Mouse (Mus musculus): ENCODE data around the gene Ing1. TPM values are rescaled to one million over a fixed set of nuclear protein-coding genes. Genes with fewer than 3 reads are reported as not detected.

The Ing1 gene
- total and polyA plus RNA-seq, 3 experiments: 9.6 to 26.9 (median 19.9) TPM

GRCm38 (mm10) chr8:11552390-11552789 is 3.0 kb upstream of the Ing1 start:
- intact Hi-C loops (cut with DNase I): loop anchor here (5.0 to 10.0 kb wide), 3 partner anchors 55 to 222 kb away; partner anchors contain the start of genes 1700016D06Rik and Naxd
- H3K9ac ChIP-seq (ENCODE audit: low read depth, low read length): no peak overlapping the region
- no peaks in the 10 kb centered on the region for H3K36me3 ChIP-seq (ENCODE audit: control insufficient read depth, insufficient read depth, low read length)
- no peaks in the 10 kb centered on the region for H3K27me3 ChIP-seq (ENCODE audit: control insufficient read depth, insufficient read depth, low read length)
- peaks cover 3% of the 10 kb centered on the region for H3K4me1 ChIP-seq (ENCODE audit: control insufficient read depth, insufficient read depth, low read length)
- H3K79me2 ChIP-seq (replicated peaks; ENCODE audit: control insufficient read depth, insufficient read depth, low read length): no peaks in the 10 kb centered on the region
- DNase-seq: no peak
- TF ChIP-seq POLR2A (IDR thresholded peaks at IDR 0.05; ENCODE audit: insufficient read depth, low read depth, low read length) (no peak), CTCF (IDR thresholded peaks at IDR 0.05) (no peak), EP300 (IDR thresholded peaks at IDR 0.05; ENCODE audit: insufficient read depth, low read depth, low read length) (no peak)
- no peak overlapping the region for H3K4me3 ChIP-seq
- WGBS: 68% methylated on average over 10 of the region's 10 CpGs
- no peak overlapping the region for H3K27ac ChIP-seq

GRCm38 (mm10) chr8:11555720-11556591 is 585 bp downstream of the Ing1 start:
- Histone ChIP-seq H3K79me2 (replicated peaks; ENCODE audit: control insufficient read depth, insufficient read depth, low read length) (peaks cover 3% of the 10 kb centered on the region; the same call in 1 of the 2 replicates), H3K27ac (peak overlapping the region; percentile 98), H3K4me3 (peak overlapping the region; percentile 77), H3K4me1 (ENCODE audit: control insufficient read depth, insufficient read depth, low read length) (peaks cover 3% of the 10 kb centered on the region; the same call in 1 of the 2 replicates), H3K27me3 (ENCODE audit: control insufficient read depth, insufficient read depth, low read length) (no peaks in the 10 kb centered on the region), H3K36me3 (ENCODE audit: control insufficient read depth, insufficient read depth, low read length) (no peaks in the 10 kb centered on the region), H3K9ac (ENCODE audit: low read depth, low read length) (peak overlapping the region; percentile 84)
- TF ChIP-seq POLR2A (IDR thresholded peaks at IDR 0.05; ENCODE audit: insufficient read depth, low read depth, low read length) (peak; percentile 98), EP300 (IDR thresholded peaks at IDR 0.05; ENCODE audit: insufficient read depth, low read depth, low read length) (no peak)
- WGBS: under 1% methylated on average over 103 of the region's 103 CpGs
- DNase-seq: peak; percentile 97 to 99
- intact Hi-C loops (cut with DNase I): loop anchor here (2.0 to 10.0 kb wide), 2 partner anchors 79 to 219 kb away; partner anchors contain the start of gene Ankrd10

- Histone ChIP-seq H3K9ac (ENCODE audit: low read depth, low read length) (peak overlapping the region; percentile 84), H3K4me3 (peak overlapping the region; percentile 77), H3K79me2 (replicated peaks; ENCODE audit: control insufficient read depth, insufficient read depth, low read length) (peaks cover 6% of the 10 kb centered on the region), H3K27ac (peak overlapping the region; percentile 98), H3K36me3 (ENCODE audit: control insufficient read depth, insufficient read depth, low read length) (no peaks in the 10 kb centered on the region), H3K4me1 (ENCODE audit: control insufficient read depth, insufficient read depth, low read length) (peaks cover 3% of the 10 kb centered on the region; the same call in 1 of the 2 replicates), H3K27me3 (ENCODE audit: control insufficient read depth, insufficient read depth, low read length) (no peaks in the 10 kb centered on the region)
- TF ChIP-seq POLR2A (IDR thresholded peaks at IDR 0.05; ENCODE audit: insufficient read depth, low read depth, low read length) (0 out of 2 replicates have a peak, but pooled peaks have one; percentile 29), CTCF (IDR thresholded peaks at IDR 0.05) (no peak), EP300 (IDR thresholded peaks at IDR 0.05; ENCODE audit: insufficient read depth, low read depth, low read length) (no peak)
- intact Hi-C loops (cut with DNase I): loop anchor here (2.0 to 10.0 kb wide), 2 partner anchors 78 to 218 kb away; partner anchors contain the start of gene Ankrd10
- WGBS: under 1% methylated on average over 82 of the region's 85 CpGs
- peak; percentile 61 to 76 for DNase-seq
These were observed 1.5 kb downstream of the Ing1 start for GRCm38 (mm10) chr8:11556691-11557423.

GRCm38 (mm10) chr8:11557424-11557767 is 2.0 kb downstream of the Ing1 start:
- Histone ChIP-seq H3K4me1 (ENCODE audit: control insufficient read depth, insufficient read depth, low read length) (peaks cover 3% of the 10 kb centered on the region; the same call in 1 of the 2 replicates), H3K4me3 (peak overlapping the region; percentile 77), H3K9ac (ENCODE audit: low read depth, low read length) (peak overlapping the region; percentile 84), H3K27ac (peak overlapping the region; percentile 98), H3K36me3 (ENCODE audit: control insufficient read depth, insufficient read depth, low read length) (no peaks in the 10 kb centered on the region), H3K79me2 (replicated peaks; ENCODE audit: control insufficient read depth, insufficient read depth, low read length) (peaks cover 6% of the 10 kb centered on the region), H3K27me3 (ENCODE audit: control insufficient read depth, insufficient read depth, low read length) (no peaks in the 10 kb centered on the region)
- intact Hi-C loops (cut with DNase I): loop anchor here (2.0 to 10.0 kb wide), 2 partner anchors 77 to 217 kb away; partner anchors contain the start of gene Ankrd10
- DNase-seq: no peak
- TF ChIP-seq CTCF (IDR thresholded peaks at IDR 0.05) (no peak), POLR2A (IDR thresholded peaks at IDR 0.05; ENCODE audit: insufficient read depth, low read depth, low read length) (no peak), EP300 (IDR thresholded peaks at IDR 0.05; ENCODE audit: insufficient read depth, low read depth, low read length) (no peak)
- WGBS: under 1% methylated on average over 32 of the region's 32 CpGs

- Histone ChIP-seq H3K4me3 (peak overlapping the region; percentile 77), H3K9ac (ENCODE audit: low read depth, low read length) (peak overlapping the region; percentile 84)
- intact Hi-C loops (cut with DNase I): loop anchor here (2.0 to 10.0 kb wide), 2 partner anchors 77 to 217 kb away; partner anchors contain the start of gene Ankrd10
These were observed 2.6 kb downstream of the Ing1 start for GRCm38 (mm10) chr8:11557768-11558629.

More at GRCm38 (mm10) chr8:11557768-11558629, 2.6 kb downstream of the Ing1 start:
- Histone ChIP-seq H3K27ac (peak overlapping the region; percentile 98), H3K27me3 (ENCODE audit: control insufficient read depth, insufficient read depth, low read length) (no peaks in the 10 kb centered on the region), H3K36me3 (ENCODE audit: control insufficient read depth, insufficient read depth, low read length) (no peaks in the 10 kb centered on the region), H3K79me2 (replicated peaks; ENCODE audit: control insufficient read depth, insufficient read depth, low read length) (peaks cover 6% of the 10 kb centered on the region), H3K4me1 (ENCODE audit: control insufficient read depth, insufficient read depth, low read length) (peaks cover 3% of the 10 kb centered on the region; the same call in 1 of the 2 replicates)
- DNase-seq: peak; percentile 96 to 98
- TF ChIP-seq POLR2A (IDR thresholded peaks at IDR 0.05; ENCODE audit: insufficient read depth, low read depth, low read length): peak; percentile 100
- 0 out of 2 replicates have a peak, but pooled peaks have one; percentile 7 for TF ChIP-seq CTCF (IDR thresholded peaks at IDR 0.05)
- peak; percentile 95 for TF ChIP-seq EP300 (IDR thresholded peaks at IDR 0.05; ENCODE audit: insufficient read depth, low read depth, low read length)
- under 1% methylated on average over 67 of the region's 67 CpGs for WGBS

Measured in heart, adult 2 months (tissue).